Mouse (Mus musculus): ENCODE results near the gene Ptprg. TPM values are rescaled to one million over a fixed set of nuclear protein-coding genes. Genes with fewer than 3 reads are reported as not detected.

Ptprg gene
- polyA plus RNA-seq, 1 experiment from 2014 or later: 33.7 TPM

DNA sequence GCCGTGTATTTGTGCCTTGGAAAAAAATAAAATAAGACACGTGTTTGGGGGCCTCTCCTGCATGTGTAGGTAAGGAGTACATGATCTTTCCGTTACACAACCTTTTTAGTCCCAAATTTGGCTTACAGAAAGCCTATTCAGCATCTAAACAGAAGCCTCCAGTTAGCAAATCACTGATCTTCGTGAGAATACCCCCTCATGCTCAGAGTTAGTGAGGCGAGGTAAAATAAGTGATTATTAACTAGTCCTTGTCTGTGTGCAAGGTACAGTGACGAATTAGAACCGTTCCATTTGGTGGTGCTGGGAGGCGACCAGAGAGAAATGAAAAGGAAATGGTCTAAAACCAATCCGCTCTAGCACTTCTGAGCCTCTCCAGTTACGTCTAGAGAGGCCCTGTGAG is 648.9 kb downstream of the Ptprg start:
- H3K36me3 ChIP-seq (ENCODE audit: control insufficient read depth, insufficient read depth, low read length): no peaks in the 10 kb centered on the region
- ATAC-seq (ENCODE audit: low FRiP score) (no peak), DNase-seq (ENCODE audit: low spot score, missing footprints) (no peak)
- H3K9me3 ChIP-seq (ENCODE audit: control insufficient read depth, low read length): no peaks in the 10 kb centered on the region
- H3K9ac ChIP-seq (ENCODE audit: low read length): no peak overlapping the region
- no peak overlapping the region for H3K4me3 ChIP-seq (ENCODE audit: low read depth, low read length)
- H3K27me3 ChIP-seq (ENCODE audit: control insufficient read depth, insufficient read depth, low read length): no peaks in the 10 kb centered on the region
- H3K27ac ChIP-seq (ENCODE audit: low read depth, low read length): no peak overlapping the region
- WGBS: 79% methylated on average over 10 of the region's 10 CpGs
- H3K4me1 ChIP-seq (ENCODE audit: control insufficient read depth, insufficient read depth, low read length): peaks cover 3% of the 10 kb centered on the region; the same call in 1 of the 2 replicates
- H3K4me2 ChIP-seq: no peak overlapping the region

DNA sequence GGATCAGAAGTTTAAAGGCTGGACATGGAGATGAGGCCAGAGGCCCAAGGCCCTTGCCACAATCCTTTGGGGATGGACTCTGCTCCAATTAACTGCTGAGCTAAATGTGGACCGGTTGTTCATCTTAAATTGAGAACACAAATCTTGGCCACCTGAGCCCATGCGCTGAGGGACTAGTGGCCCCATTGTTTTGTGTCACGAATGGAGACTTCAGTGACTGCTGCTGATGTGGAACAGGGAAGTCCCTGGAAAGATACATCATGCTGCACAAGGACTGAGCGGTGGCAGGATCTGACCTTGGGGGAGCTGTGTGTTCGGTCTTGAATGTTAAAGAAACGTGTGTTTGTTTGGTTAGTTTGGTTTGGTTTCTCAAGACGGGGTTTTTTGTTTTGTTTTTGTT is 649.7 kb downstream of the Ptprg start:
- 78% methylated on average over 7 of the region's 7 CpGs for WGBS
- no peaks in the 10 kb centered on the region for H3K27me3 ChIP-seq (ENCODE audit: control insufficient read depth, insufficient read depth, low read length)
- no peak overlapping the region for H3K9ac ChIP-seq (ENCODE audit: low read length)
- H3K36me3 ChIP-seq (ENCODE audit: control insufficient read depth, insufficient read depth, low read length): no peaks in the 10 kb centered on the region
- H3K9me3 ChIP-seq (ENCODE audit: control insufficient read depth, low read length): no peaks in the 10 kb centered on the region
- no peak overlapping the region for H3K27ac ChIP-seq (ENCODE audit: low read depth, low read length)
- no peak overlapping the region for H3K4me3 ChIP-seq (ENCODE audit: low read depth, low read length)
- DNase-seq (ENCODE audit: low spot score, missing footprints): no peak
- peaks cover 3% of the 10 kb centered on the region; the same call in 1 of the 2 replicates for H3K4me1 ChIP-seq (ENCODE audit: control insufficient read depth, insufficient read depth, low read length)
- ATAC-seq (ENCODE audit: low FRiP score): peak; percentile 66; the same call in 1 of the 2 replicates
- H3K4me2 ChIP-seq: no peak overlapping the region

DNA sequence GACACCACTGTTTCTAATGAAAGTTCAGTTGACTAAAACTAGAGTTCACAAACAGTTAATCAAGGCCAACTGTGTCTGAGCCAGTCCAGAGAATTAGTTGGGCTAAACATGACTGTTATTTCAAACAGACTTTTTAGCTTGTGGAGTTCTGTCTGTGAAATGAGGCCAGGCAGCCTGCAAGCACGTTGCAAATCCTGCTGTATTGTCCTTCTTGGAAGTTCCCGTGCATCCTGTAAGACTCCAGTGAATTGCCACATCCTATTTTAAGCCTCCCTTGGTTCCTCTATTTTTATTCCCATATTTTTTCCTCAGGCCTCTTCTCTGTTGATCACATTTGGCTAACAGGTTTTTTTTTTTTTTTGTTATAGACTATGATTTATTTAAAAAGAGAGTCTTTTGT is 652.8 kb downstream of the Ptprg start:
- no peaks in the 10 kb centered on the region for H3K27me3 ChIP-seq (ENCODE audit: control insufficient read depth, insufficient read depth, low read length)
- no peak overlapping the region for H3K4me3 ChIP-seq (ENCODE audit: low read depth, low read length)
- ATAC-seq (ENCODE audit: low FRiP score) (no peak), DNase-seq (ENCODE audit: low spot score, missing footprints) (no peak)
- H3K36me3 ChIP-seq (ENCODE audit: control insufficient read depth, insufficient read depth, low read length): 0 out of 2 replicates have a peak, but pooled peaks cover 2% of the 10 kb centered on the region
- H3K9me3 ChIP-seq (ENCODE audit: control insufficient read depth, low read length): no peaks in the 10 kb centered on the region
- no peak overlapping the region for H3K27ac ChIP-seq (ENCODE audit: low read depth, low read length)
- no peak overlapping the region for H3K4me2 ChIP-seq
- no peak overlapping the region for H3K9ac ChIP-seq (ENCODE audit: low read length)
- 82% methylated on average over 2 of the region's 2 CpGs for WGBS
- no peaks in the 10 kb centered on the region for H3K4me1 ChIP-seq (ENCODE audit: control insufficient read depth, insufficient read depth, low read length)

DNA sequence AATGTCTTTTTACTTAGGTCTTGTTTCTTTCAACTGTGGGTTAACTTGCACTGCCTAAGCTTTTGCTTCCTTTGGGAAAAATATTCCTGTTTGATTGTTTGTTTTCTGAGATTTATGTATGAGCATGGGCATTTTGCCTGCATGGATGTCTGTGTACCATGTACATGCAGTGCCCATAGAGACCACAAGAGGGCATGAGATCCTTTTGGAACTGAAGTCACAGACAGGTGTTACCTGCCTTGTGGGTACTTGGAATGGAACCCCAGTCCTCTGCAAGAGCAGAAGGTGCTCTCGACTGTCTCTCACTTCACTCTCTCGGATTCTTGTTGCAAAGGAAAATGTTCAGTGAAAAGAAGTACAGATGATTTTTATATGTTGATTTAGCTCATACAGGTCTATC is 655.2 kb downstream of the Ptprg start:
- ATAC-seq (ENCODE audit: low FRiP score) (no peak), DNase-seq (ENCODE audit: low spot score, missing footprints) (peak; percentile 85)
- no peak overlapping the region for H3K27ac ChIP-seq (ENCODE audit: low read depth, low read length)
- H3K4me2 ChIP-seq: no peak overlapping the region
- H3K36me3 ChIP-seq (ENCODE audit: control insufficient read depth, insufficient read depth, low read length): 0 out of 2 replicates have a peak, but pooled peaks cover 2% of the 10 kb centered on the region
- H3K4me3 ChIP-seq (ENCODE audit: low read depth, low read length): no peak overlapping the region
- WGBS: 91% methylated on average over 2 of the region's 2 CpGs
- H3K9me3 ChIP-seq (ENCODE audit: control insufficient read depth, low read length): no peaks in the 10 kb centered on the region
- no peaks in the 10 kb centered on the region for H3K4me1 ChIP-seq (ENCODE audit: control insufficient read depth, insufficient read depth, low read length)
- no peak overlapping the region for H3K9ac ChIP-seq (ENCODE audit: low read length)
- no peaks in the 10 kb centered on the region for H3K27me3 ChIP-seq (ENCODE audit: control insufficient read depth, insufficient read depth, low read length)

GRCm38 (mm10) chr14:12218544-12219150 is 665.3 kb downstream of the Ptprg start:
- Histone ChIP-seq H3K27ac (ENCODE audit: low read depth, low read length) (no peak overlapping the region), H3K9ac (ENCODE audit: low read length) (no peak overlapping the region), H3K4me1 (ENCODE audit: control insufficient read depth, insufficient read depth, low read length) (no peaks in the 10 kb centered on the region), H3K36me3 (ENCODE audit: control insufficient read depth, insufficient read depth, low read length) (0 out of 2 replicates have a peak, but pooled peaks cover 2% of the 10 kb centered on the region), H3K27me3 (ENCODE audit: control insufficient read depth, insufficient read depth, low read length) (no peaks in the 10 kb centered on the region), H3K9me3 (ENCODE audit: control insufficient read depth, low read length) (no peaks in the 10 kb centered on the region), H3K4me3 (ENCODE audit: low read depth, low read length) (no peak overlapping the region), H3K4me2 (no peak overlapping the region)
- DNase-seq (ENCODE audit: low spot score, missing footprints): no peak
- ATAC-seq (ENCODE audit: low FRiP score): no peak
- WGBS: 92% methylated on average over 16 of the region's 16 CpGs

GRCm38 (mm10) chr14:12219877-12220276 is 666.5 kb downstream of the Ptprg start:
- Histone ChIP-seq H3K27ac (ENCODE audit: low read depth, low read length) (no peak overlapping the region), H3K4me1 (ENCODE audit: control insufficient read depth, insufficient read depth, low read length) (no peaks in the 10 kb centered on the region), H3K4me3 (ENCODE audit: low read depth, low read length) (no peak overlapping the region), H3K9me3 (ENCODE audit: control insufficient read depth, low read length) (no peaks in the 10 kb centered on the region), H3K36me3 (ENCODE audit: control insufficient read depth, insufficient read depth, low read length) (0 out of 2 replicates have a peak, but pooled peaks cover 2% of the 10 kb centered on the region), H3K9ac (ENCODE audit: low read length) (no peak overlapping the region), H3K27me3 (ENCODE audit: control insufficient read depth, insufficient read depth, low read length) (no peaks in the 10 kb centered on the region), H3K4me2 (no peak overlapping the region)
- ATAC-seq (ENCODE audit: low FRiP score) (no peak), DNase-seq (ENCODE audit: low spot score, missing footprints) (no peak)
- 66% methylated on average over 6 of the region's 6 CpGs for WGBS

GRCm38 (mm10) chr14:12220540-12220939 is 667.2 kb downstream of the Ptprg start:
- DNase-seq (ENCODE audit: low spot score, missing footprints) (no peak), ATAC-seq (ENCODE audit: low FRiP score) (no peak)
- Histone ChIP-seq H3K4me1 (ENCODE audit: control insufficient read depth, insufficient read depth, low read length) (no peaks in the 10 kb centered on the region), H3K36me3 (ENCODE audit: control insufficient read depth, insufficient read depth, low read length) (0 out of 2 replicates have a peak, but pooled peaks cover 2% of the 10 kb centered on the region), H3K4me2 (no peak overlapping the region), H3K27ac (ENCODE audit: low read depth, low read length) (no peak overlapping the region), H3K9me3 (ENCODE audit: control insufficient read depth, low read length) (no peaks in the 10 kb centered on the region), H3K9ac (ENCODE audit: low read length) (no peak overlapping the region), H3K4me3 (ENCODE audit: low read depth, low read length) (no peak overlapping the region), H3K27me3 (ENCODE audit: control insufficient read depth, insufficient read depth, low read length) (no peaks in the 10 kb centered on the region)
- 85% methylated on average over 8 of the region's 8 CpGs for whole genome bisulfite sequencing

DNA sequence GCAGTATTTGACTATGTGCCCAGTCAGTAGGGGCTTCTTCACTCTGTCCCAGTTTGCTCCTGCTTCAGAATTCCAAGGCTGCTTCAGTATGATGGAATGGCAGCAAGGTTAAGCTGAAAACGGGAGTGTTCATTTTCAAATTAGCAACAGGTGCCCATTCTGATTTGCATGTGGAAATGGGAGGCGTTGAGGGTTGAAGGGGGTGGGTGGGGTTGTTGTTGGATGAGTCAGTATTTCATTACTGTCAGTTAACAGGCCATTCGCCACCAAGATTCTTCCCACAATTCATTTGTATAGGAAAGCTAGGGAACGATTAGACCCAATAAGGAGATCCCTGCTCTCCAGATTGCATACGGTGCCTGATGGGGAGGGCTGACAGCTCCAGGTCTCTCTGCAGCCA is 668.2 kb downstream of the Ptprg start:
- Histone ChIP-seq H3K9me3 (ENCODE audit: control insufficient read depth, low read length) (no peaks in the 10 kb centered on the region), H3K27ac (ENCODE audit: low read depth, low read length) (no peak overlapping the region), H3K36me3 (ENCODE audit: control insufficient read depth, insufficient read depth, low read length) (0 out of 2 replicates have a peak, but pooled peaks cover 2% of the 10 kb centered on the region), H3K4me1 (ENCODE audit: control insufficient read depth, insufficient read depth, low read length) (no peaks in the 10 kb centered on the region), H3K4me2 (no peak overlapping the region), H3K4me3 (ENCODE audit: low read depth, low read length) (no peak overlapping the region), H3K9ac (ENCODE audit: low read length) (no peak overlapping the region), H3K27me3 (ENCODE audit: control insufficient read depth, insufficient read depth, low read length) (no peaks in the 10 kb centered on the region)
- DNase-seq (ENCODE audit: low spot score, missing footprints) (no peak), ATAC-seq (ENCODE audit: low FRiP score) (no peak)
- 82% methylated on average over 5 of the region's 5 CpGs for WGBS

GRCm38 (mm10) chr14:12243726-12244125 is 690.4 kb downstream of the Ptprg start:
- Histone ChIP-seq H3K4me2 (no peak overlapping the region), H3K27ac (ENCODE audit: low read depth, low read length) (no peak overlapping the region), H3K9ac (ENCODE audit: low read length) (no peak overlapping the region), H3K36me3 (ENCODE audit: control insufficient read depth, insufficient read depth, low read length) (no peaks in the 10 kb centered on the region), H3K27me3 (ENCODE audit: control insufficient read depth, insufficient read depth, low read length) (no peaks in the 10 kb centered on the region), H3K4me1 (ENCODE audit: control insufficient read depth, insufficient read depth, low read length) (0 out of 2 replicates have a peak, but pooled peaks cover 3% of the 10 kb centered on the region), H3K4me3 (ENCODE audit: low read depth, low read length) (no peak overlapping the region), H3K9me3 (ENCODE audit: control insufficient read depth, low read length) (no peaks in the 10 kb centered on the region)
- DNase-seq (ENCODE audit: low spot score, missing footprints) (no peak), ATAC-seq (ENCODE audit: low FRiP score) (no peak)
- WGBS: 76% methylated on average over 4 of the region's 4 CpGs

Data from midbrain, embryonic 11.5 days (tissue).